Mouse (Mus musculus) frontal cortex, postnatal 14 days (tissue): ENCODE results near the gene Prr12.

Source experiments
- DNase-seq, 2 experiments: peaks; one replicate each; pipeline ENCODE4 v3.0.0; 2022; ENCODE audit warnings: low spot score in 2 of 2

The Prr12 gene

DNA sequence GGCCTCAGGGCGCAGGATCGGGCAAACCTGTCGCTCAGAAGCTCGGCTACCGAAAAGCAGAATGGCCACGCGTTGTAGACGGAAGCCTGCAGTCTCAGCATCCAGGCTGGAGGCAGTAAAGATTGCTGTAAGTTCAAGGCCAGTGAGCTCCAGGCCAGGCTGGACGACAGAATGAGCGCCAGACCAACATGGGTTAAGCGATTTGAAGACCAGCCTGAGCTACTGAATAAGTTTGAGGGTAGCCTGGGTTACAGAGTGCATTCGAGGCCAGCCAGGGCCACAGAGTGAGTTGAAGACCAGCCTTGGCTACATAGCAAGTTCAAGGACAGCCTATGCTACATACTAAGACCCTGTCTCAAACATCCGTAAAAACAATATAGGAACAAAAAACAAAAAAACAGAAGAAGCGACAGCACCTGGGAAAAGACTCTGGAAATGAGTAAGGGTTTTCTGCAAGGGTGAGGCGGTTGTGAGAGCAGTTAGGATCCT is 54.7 kb downstream of the Prr12 start:
- no peak for DNase-seq

DNA sequence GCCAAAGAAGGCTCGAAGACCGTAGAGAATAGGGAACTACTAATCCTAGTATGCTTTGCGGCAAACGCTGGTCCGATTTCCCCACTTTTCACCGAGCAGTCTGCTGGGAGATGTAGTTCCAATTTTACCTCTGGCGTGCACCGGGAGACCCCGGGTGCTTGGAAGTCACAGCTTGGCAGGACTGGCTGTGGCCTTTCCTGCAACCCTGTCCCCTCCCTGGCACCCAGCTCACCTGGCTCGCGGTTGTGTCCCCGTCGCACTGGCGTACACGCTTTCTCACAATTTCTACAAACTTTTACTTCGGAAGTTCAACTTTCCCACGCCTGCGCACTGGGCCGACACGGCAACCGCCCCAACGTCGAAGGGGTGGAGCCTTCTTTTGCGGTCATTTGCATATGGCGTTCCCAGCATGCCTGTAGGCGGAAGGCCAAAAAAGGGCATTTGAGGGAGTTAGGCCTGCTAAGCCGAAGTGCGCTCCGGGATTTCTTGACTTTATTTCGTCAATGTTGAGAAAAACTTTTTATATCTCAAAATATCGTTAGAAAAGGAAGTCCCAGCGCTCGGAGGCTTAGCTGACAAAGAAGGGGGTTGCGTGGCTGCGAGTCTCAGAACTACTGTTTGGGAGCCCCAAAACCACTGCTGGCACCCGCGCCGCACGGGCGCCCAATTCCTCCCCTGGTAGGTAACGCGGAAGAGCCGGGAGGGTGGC is 55.3 kb downstream of the Prr12 start, which contains the start of gene Irf3:
Irf3 (plus strand) TSS at position 418 of the 709 bp plus-strand sequence.
- DNase-seq: peak; percentile 93 to 95

DNA sequence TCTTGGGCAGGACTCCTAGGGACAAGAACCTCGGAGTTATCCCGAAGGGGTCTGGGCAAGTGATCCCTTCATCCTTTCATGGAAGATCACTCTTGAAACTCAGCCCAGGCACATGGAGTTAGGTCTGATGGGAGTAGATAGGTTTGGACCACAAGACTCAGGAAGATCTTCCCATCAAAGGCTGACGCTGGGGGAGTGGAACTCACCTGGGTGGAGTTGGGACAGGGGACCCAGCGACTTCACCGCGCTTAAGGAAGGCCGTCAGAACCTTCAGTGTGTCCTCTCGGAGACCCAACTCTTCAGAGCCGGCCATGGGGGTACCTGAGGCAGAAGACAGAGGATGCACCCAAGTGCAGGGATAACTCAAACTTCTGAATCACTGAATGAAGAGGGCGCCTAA is 56.0 kb downstream of the Prr12 start:
- DNase-seq: no peak

DNA sequence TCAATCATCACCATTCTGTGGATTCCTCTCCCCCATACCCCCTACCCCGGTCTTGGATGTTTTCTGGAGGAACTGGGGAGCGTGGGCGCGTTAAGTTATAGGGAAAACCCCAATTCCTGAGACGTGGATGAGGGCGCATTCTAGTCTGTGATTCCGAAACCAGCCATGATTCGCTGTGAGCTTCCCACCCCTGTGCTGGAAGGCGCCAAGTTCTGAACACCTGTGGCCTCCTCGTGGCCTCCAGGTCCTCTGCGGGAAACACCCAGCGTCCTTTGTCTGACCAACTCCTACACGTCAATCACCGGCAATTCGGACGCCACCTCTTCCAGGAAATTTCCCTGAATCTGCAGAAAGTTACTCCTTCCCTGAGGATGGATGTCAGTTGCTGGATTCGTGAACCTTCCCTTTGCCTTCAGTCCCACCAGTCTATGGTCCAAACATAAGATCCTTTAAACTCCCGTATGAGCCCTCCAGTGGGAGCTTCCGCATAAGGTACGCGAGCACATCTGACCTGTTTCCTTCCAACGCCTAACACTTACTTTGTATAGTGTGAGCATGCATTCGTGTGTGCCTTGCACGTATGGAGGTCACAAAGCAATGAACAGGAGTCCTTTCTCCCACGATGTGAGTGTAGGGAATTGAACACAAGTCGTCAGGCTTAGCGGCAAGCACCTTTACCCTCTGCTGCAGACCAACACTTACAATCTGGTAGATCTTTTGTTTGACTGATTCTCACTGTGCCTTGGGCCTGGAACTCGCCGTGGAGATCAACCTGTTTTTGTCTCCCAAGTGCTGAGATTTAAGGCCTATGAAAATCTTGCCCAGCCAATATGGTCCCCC is 65.6 kb downstream of the Prr12 start:
- DNase-seq: no peak

DNA sequence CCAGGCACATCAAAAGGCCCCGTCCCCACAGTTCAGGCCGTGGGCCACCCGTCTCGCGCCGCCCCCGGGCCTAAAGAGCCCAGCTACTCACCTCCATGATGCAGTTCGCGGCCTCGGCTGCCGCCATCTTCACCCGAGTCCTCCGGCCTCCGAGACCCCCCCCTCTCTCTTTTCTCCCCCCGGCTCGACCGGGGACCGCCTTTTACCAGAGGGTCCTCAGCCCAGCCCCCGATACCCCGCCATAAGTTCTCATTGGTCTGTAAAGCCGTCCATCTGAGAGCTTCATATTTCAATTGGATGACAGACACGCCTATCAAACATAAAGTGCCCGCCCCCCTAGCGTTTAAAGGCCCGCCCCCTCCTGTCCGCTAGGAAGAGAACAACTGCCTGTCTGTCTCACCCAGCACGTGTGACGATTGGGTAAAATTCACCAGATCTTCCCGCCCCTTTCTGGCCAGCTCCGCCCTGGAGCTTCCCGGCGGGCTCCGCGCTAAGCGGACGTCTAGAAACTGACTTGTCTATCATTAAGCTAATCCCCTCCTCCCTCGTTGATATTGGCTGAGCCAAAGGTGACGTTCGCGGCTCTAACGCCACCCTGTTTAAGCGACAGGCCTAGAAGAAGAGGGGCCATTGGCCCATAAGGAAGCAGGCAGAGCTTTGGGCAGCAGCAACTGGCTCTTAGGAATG is 66.3 kb downstream of the Prr12 start, which contains the start of gene Prmt1:
Prmt1 (minus strand) TSS at position 377 of the 687 bp plus-strand sequence.
- DNase-seq: peak; percentile 96 to 100

DNA sequence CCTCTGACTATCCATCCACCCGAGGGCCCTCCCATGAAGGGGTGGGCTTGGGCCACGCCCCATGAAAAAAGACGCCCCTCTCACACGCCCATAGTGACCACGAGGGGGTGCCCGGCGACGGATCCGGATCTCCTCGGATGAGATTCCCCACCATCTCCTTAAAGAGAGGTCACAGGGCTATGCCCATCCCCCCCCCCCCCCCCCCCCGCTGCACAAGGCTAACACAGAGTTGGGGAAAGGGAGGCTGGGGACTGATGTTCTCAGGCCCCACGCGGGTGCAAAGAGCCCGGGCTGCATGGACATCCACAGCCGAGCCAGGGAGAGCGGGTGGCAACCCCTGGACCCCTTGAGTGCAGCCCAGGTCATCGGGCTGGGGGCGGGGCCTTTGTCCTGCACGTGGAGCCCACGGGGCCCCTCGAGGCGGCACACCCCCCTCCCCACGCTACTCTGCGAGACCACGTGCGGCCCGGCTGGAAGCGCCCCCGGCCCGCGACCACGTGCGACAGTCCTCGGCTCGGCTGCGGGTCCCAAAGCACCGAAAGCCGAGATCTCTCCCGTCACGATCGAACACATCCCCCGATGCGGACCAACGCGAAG is 67.0 kb downstream of the Prr12 start:
- peak; percentile 61 to 68 for DNase-seq

DNA sequence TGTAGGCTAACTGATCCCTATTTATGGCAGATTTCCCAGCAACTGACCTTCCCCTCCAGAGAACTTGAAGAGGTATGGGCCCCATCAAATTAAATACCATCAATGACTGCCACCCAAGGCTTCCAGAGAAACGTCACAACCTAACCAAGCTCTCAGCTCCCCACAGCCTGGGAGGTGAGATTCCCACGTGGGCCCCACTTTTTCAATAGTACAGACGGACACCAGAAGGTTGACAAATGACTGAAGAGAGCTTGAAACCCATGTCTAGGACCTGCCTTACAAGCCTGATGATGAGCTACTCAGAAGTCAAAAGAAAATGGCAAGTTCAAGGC is 67.9 kb downstream of the Prr12 start:
- no peak for DNase-seq

DNA sequence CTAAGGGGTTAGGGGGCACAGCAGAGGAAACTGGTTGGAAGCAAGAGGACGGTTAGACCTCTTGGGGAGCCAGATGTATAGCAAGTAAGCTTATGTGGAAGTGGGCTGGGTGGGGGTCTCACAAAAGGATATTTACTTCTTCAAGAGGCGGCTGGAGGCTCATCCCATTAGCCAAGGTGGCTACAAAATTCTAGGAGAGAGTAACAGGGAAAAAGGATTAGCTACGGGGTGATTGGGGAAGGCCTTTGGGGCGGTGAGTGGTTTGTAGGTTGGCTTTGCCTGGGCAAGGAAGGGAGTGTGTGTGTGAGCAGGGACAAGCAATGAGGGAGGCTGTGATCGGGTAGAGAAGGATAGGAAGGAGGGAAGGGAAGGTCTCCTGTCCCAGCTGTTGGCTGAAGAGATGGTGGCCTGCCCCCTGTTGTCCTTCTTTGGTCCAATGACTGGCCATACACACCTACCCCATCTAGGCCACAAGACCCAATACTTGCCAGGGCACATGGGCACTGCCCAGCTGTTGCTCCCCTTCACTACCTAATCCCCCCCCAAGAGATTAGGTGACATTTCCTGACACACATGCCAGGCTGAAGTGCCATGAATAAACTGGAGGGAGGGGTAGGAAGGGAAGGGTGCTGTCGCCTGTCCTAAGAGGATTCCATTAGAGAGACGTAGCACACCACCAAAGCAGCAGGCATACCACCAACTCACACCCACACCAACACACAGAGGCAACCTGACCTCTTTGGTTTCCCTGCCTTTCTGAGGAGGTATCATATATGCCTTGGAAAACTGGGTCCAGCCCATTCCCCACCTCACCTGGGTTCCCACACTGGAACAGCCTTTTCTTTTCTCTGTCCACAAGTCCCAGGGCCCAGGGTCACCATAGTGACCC is 68.5 kb downstream of the Prr12 start:
- DNase-seq: no peak

DNA sequence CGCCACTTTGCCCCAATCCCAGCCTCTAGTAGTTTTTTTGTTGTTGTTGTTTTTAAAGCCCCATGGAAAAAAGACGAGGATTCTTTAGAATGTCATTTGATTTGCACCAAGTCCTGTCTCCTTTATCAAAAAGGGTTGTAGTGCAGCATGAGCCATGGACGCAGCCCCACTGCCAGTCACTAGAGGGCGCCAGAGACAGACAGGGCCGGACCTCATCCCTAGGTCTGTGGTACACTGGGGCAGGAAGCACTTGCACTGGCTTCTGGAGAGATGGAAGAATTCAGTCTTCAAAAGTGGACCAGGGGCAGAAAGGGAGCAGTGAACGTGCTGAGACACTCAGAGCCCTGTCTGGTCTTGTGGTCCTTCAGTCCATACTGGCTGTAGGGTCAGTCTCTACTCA is 69.6 kb downstream of the Prr12 start:
- peak in 1 of 2 experiments; percentile 83 for DNase-seq

DNA sequence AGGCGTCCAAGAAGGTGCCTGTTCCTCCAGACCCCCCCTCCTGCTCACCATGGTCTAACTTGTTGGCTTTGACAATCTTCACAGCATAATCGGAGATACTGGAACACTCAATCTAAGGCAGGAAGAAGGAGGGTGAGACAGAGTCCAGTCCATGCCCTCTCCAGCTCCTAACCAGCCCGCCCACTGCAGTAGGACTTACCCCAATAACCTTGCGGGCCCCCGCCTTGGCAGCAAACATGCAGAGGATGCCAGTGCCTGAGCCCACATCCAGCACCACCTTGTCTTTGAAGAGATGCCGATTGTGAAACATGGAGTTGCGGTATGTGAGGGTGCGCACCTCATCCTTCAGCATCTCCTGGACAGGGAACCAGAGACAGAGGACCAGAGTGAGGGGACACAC is 71.1 kb downstream of the Prr12 start:
- no peak for DNase-seq

DNA sequence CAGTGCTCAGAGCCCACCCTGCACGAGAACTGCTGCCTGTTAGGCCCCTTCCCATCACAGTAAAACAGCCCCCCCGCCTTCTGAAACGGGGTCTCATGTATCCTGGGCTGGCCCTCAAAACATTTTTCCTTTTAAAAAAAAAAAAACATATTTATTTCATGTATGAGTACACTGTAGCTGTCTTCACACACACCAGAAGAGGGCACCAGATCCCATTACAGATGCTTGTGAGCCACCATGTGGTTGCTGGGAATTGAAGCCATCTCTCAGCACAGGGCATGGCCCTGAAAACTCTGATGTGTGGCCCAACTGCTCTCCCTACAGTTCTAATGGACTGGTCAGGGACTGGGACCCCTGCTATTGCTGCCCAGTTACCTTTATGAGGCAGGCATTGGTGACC is 74.4 kb downstream of the Prr12 start:
- DNase-seq: no peak
